Mouse (Mus musculus) ES-E14 (cell line): ENCODE measurements at regions not wholly inside any gene's neighbourhood (a gene's known extent, or its start where the extent isn't known, plus 50 kb on each side); places are given as distances from the start of the nearest gene placed in this dataset.

Source experiments
- DNase-seq: peaks from one replicate; pipeline ENCODE4 v3.0.0-alpha.2; 2013; ENCODE audit warnings: low read depth, low spot score
- H3K27ac ChIP-seq: 2 replicates; pipeline ENCODE4 v1.5.1; 2012; ENCODE audit warnings: low read depth, mild to moderate bottlenecking, low read length, moderate library complexity, mixed read lengths; ENCODE audit not compliant: poor library complexity, insufficient read depth, severe bottlenecking
- H3K36me3 ChIP-seq: 2 replicates; pipeline ENCODE4 v1.6.1; 2012; ENCODE audit warnings: mild to moderate bottlenecking, low read length, moderate library complexity, mixed read lengths; ENCODE audit not compliant: control insufficient read depth, poor library complexity, insufficient read depth, severe bottlenecking
- H3K4me1 ChIP-seq, 2 experiments: fragments of 150-350 bp in 1 of 2; sonication (generic) in 1 of 2; 2 replicates each; pipeline ENCODE4 v1.6.1; 2012; ENCODE audit warnings: low read length in 2 of 2, mild to moderate bottlenecking in 1 of 2, mixed read lengths in 1 of 2; ENCODE audit not compliant: control insufficient read depth in 2 of 2, insufficient read depth in 2 of 2, poor library complexity in 1 of 2
- H3K4me3 ChIP-seq, 2 experiments: fragments of 150-350 bp in 1 of 2; sonication (generic) in 1 of 2; 2 replicates each; pipeline ENCODE4 v1.5.1; 2012; ENCODE audit warnings: low read length in 2 of 2, low read depth in 1 of 2, mild to moderate bottlenecking in 1 of 2, mixed read lengths in 1 of 2; ENCODE audit not compliant: insufficient read depth in 1 of 2, poor library complexity in 1 of 2, severe bottlenecking in 1 of 2
- H3K9ac ChIP-seq: 2 replicates; pipeline ENCODE4 v1.6.1; 2012; ENCODE audit warnings: low read depth, mild to moderate bottlenecking, low read length, mixed read lengths; ENCODE audit not compliant: poor library complexity, insufficient read depth, severe bottlenecking
- H3K9me3 ChIP-seq: fragments of 150-350 bp; sonication (generic); 2 replicates; pipeline ENCODE4 v1.6.1; 2012; ENCODE audit warnings: low read depth, mild to moderate bottlenecking, low read length; ENCODE audit not compliant: control insufficient read depth, insufficient read depth
- CHD2 ChIP-seq: IDR thresholded peaks from 2 replicates; pipeline ENCODE4 v1.6.1; 2014; ENCODE audit warnings: mild to moderate bottlenecking, low read depth, low read length, inconsistent platforms
- HCFC1 ChIP-seq: IDR thresholded peaks from 2 replicates; pipeline ENCODE4 v1.6.1; 2012; ENCODE audit warnings: low read length, inconsistent platforms, borderline replicate concordance; ENCODE audit not compliant: insufficient read depth
- MAFK ChIP-seq: IDR thresholded peaks from 2 replicates; pipeline ENCODE4 v1.6.1; 2014; ENCODE audit warnings: mild to moderate bottlenecking, low read depth, low read length, inconsistent platforms; ENCODE audit not compliant: insufficient read depth
- ZC3H11A ChIP-seq: IDR thresholded peaks from 2 replicates; pipeline ENCODE4 v1.6.1; 2012; ENCODE audit warnings: low read depth, mild to moderate bottlenecking, inconsistent platforms, low read length, borderline replicate concordance
- ZNF384 ChIP-seq: IDR thresholded peaks from 2 replicates; pipeline ENCODE4 v1.6.1; 2012; ENCODE audit warnings: low read depth, low read length, inconsistent platforms
- in situ Hi-C, 2 experiments: fragments of 600-800 bp; cut with MboI; formaldehyde crosslinking; loops; one replicate each; pipeline ENCODE4 v1.15.1; 2025; ENCODE audit warnings: low sequenced_read_pairs in 2 of 2, inconsistent platforms in 1 of 2; ENCODE audit not compliant: unreplicated experiment in 2 of 2

DNA sequence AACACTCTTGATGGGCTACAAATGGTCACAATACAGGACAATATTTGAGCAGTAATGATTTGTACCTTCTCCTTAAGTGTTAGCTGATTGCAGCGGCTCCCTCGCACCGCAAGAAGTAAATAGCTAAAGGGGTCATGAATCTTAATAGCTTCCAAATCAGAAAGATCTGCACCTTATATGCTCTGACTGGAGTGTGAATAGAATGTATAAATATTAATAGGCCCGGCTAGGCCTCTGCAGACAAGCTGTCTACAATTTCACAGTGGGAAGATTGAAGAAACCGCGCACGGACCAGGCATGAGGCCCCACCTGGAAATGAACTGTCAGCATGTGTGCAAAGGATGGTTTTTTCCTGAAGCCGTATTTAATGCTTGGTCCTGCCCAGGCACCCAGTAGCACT is 333.0 kb downstream of the Atp23 start:
- no peaks in the 10 kb centered on the region for H3K36me3 ChIP-seq
- no peaks in the 10 kb centered on the region for H3K4me1 ChIP-seq
- H3K4me3 ChIP-seq: no peak overlapping the region
- H3K9me3 ChIP-seq: no peaks in the 10 kb centered on the region
- DNase-seq: no peak
- H3K9ac ChIP-seq: no peak overlapping the region
- no peak for TF ChIP-seq ZC3H11A
- no peak for TF ChIP-seq MAFK
- TF ChIP-seq CHD2: no peak
- no peak for TF ChIP-seq ZNF384
- no peak for TF ChIP-seq HCFC1
- no peak overlapping the region for H3K27ac ChIP-seq
- in situ Hi-C loops: no loop called here

DNA sequence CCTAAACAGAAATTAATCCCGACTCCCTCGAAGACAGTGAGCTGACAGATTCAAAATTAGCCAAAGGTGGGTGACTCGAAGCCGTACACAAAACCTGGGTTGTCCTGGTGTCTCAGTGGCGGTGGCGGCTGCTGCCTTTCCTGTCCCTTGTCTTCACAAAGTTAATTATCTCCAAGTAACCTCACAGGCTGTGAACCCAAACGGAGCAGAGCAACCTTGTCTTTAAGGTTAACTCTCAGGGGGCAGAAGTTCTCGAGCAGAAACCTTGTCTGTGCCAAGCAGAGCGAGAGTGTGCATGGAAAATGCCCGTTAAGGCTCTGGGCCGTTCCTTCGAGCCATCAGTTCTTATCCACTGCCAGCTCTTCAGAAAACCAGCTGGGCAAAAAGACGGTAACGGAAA is 335.8 kb downstream of the Atp23 start:
- H3K36me3 ChIP-seq: no peaks in the 10 kb centered on the region
- no peak overlapping the region for H3K4me3 ChIP-seq
- no peak overlapping the region for H3K9ac ChIP-seq
- H3K4me1 ChIP-seq: no peaks in the 10 kb centered on the region
- no peaks in the 10 kb centered on the region for H3K9me3 ChIP-seq
- no peak for DNase-seq
- H3K27ac ChIP-seq: no peak overlapping the region
- no peak for TF ChIP-seq MAFK
- TF ChIP-seq HCFC1: no peak
- TF ChIP-seq ZC3H11A: no peak
- TF ChIP-seq ZNF384: no peak
- no peak for TF ChIP-seq CHD2
- in situ Hi-C loops: no loop called here

DNA sequence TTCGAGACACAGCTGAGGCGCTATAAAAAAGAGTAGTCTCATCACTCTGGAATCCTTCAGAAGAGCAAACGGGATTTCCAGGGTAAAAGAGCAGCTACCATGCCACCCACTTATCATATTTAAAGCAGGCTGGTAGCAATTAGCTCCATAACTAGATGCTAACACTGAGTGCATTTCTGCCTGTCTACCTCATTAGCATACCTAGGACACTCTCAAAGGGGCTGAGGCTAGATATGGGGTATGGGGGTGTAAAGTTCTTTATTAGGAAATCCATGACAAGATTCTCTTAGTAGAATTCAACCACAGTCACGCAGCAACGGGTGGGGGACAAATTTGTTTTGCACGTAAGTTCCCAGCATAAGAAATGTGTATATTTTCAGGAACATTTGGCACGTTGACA is 346.1 kb downstream of the Atp23 start:
- in situ Hi-C loops: no loop called here
- no peaks in the 10 kb centered on the region for H3K36me3 ChIP-seq

DNA sequence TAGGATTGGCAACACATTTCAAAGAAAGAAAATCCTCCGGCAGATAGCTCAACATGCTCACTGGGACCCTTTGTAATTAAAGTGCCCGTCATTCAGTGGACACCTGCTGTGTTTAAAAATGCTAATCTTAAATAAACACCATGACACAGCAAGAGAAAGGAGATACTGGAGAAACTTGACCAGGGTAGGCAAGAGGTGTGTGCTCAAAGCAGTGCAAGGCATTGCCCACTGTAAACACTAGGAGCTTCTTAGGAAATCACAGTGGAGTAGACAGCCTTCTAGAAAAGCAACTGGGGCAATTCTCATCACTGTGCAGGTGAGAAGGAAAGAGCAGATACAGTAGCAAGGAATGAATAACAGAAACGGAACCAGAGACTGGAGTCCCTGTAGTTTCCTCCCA is 369.2 kb downstream of the Atp23 start:
- H3K4me3 ChIP-seq: no peak overlapping the region
- no peak overlapping the region for H3K27ac ChIP-seq
- in situ Hi-C loops: no loop called here
- H3K36me3 ChIP-seq: no peaks in the 10 kb centered on the region
- peak; percentile 8 for DNase-seq
- no peak overlapping the region for H3K9ac ChIP-seq
- no peaks in the 10 kb centered on the region for H3K4me1 ChIP-seq
- 0 out of 2 replicates have a peak, but pooled peaks have one; percentile 7 for TF ChIP-seq MAFK
- no peak for TF ChIP-seq HCFC1
- no peaks in the 10 kb centered on the region for H3K9me3 ChIP-seq

More for the DNA sequence above, 346.1 kb downstream of the Atp23 start:
- TF ChIP-seq CHD2: no peak
- no peak for TF ChIP-seq MAFK
- TF ChIP-seq HCFC1: no peak
- TF ChIP-seq ZNF384: no peak
- TF ChIP-seq ZC3H11A: no peak
- H3K27ac ChIP-seq: no peak overlapping the region
- no peak overlapping the region for H3K4me3 ChIP-seq
- H3K4me1 ChIP-seq: no peaks in the 10 kb centered on the region
- H3K9me3 ChIP-seq: no peaks in the 10 kb centered on the region
- no peak for DNase-seq
- H3K9ac ChIP-seq: no peak overlapping the region

DNA sequence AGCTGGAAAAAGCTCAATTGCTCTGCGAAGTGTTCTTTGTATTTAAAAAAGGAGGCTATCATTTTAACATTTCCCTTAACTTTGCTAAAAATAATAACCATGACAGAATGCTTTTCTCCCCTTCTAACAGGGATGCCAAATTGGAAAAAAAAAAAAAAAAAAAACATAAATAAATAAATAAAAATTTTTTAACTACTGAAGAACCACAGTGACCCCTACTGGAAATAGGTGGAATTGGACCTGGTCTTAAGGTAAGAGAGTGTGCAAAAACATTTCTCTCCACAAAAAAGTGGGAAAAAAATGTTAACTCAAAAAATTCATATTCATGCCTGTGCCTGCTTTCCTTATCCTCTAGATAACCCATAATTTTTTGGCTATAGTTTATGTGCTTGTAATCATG is 369.8 kb downstream of the Atp23 start:
- H3K9me3 ChIP-seq: no peaks in the 10 kb centered on the region
- DNase-seq: peak; percentile 6
- H3K4me3 ChIP-seq: no peak overlapping the region
- no peak overlapping the region for H3K9ac ChIP-seq
- no peak overlapping the region for H3K27ac ChIP-seq
- H3K36me3 ChIP-seq: no peaks in the 10 kb centered on the region
- no peak for TF ChIP-seq MAFK
- no peak for TF ChIP-seq CHD2
- TF ChIP-seq ZNF384: peak; percentile 91
- TF ChIP-seq HCFC1: no peak
- TF ChIP-seq ZC3H11A: no peak
- in situ Hi-C loops: no loop called here
- no peaks in the 10 kb centered on the region for H3K4me1 ChIP-seq
